Mouse (Mus musculus) gastrocnemius, postnatal 4 days (tissue): ENCODE data around the gene Hoxc12. TPM values are rescaled to one million over a fixed set of nuclear protein-coding genes. Genes with fewer than 3 reads are reported as not detected.

Source experiments
- DNase-seq, 2 experiments: peaks; one replicate each; pipeline ENCODE4 v3.0.0; 2021 to 2022; ENCODE audit warnings: low spot score in 2 of 2, mixed read lengths in 2 of 2
- total RNA-seq, 2 experiments: library from RNA; stranded (reverse); gene quantifications; 2 replicates each; pipeline ENCODE4 v1.2.3; 2021

Hoxc12 gene
- total RNA-seq, 2 experiments from 2014 or later = not detected

- DNase-seq = no peak
Measured at GRCm38 (mm10) chr15:102934897-102935296, 1.7 kb upstream of the Hoxc12 start.

GRCm38 (mm10) chr15:102937036-102937666 lies 594 bp downstream of the Hoxc12 start:
- DNase-seq = no peak

GRCm38 (mm10) chr15:102939256-102940155 lies 2.9 kb downstream of the Hoxc12 start:
- no peak for DNase-seq

GRCm38 (mm10) chr15:102942739-102943467 lies 6.3 kb downstream of the Hoxc12 start:
- DNase-seq = peak in 1 of 2 experiments; percentile 75

GRCm38 (mm10) chr15:102943468-102943813 lies 6.9 kb downstream of the Hoxc12 start:
- DNase-seq = no peak

- DNase-seq = no peak
Measured at GRCm38 (mm10) chr15:102945185-102946077, 8.9 kb downstream of the Hoxc12 start.

GRCm38 (mm10) chr15:102947276-102947675 lies 10.7 kb downstream of the Hoxc12 start:
- DNase-seq = no peak

- DNase-seq = no peak
Measured at GRCm38 (mm10) chr15:102948842-102949241, 12.3 kb downstream of the Hoxc12 start.

- no peak for DNase-seq
Measured at GRCm38 (mm10) chr15:102949696-102950095, 13.1 kb downstream of the Hoxc12 start.

GRCm38 (mm10) chr15:102950877-102951276 lies 14.3 kb downstream of the Hoxc12 start:
- DNase-seq = no peak

GRCm38 (mm10) chr15:102953561-102953960 lies 17.0 kb downstream of the Hoxc12 start:
- no peak for DNase-seq

- DNase-seq = no peak
Measured at GRCm38 (mm10) chr15:102954192-102955006, 17.8 kb downstream of the Hoxc12 start, which contains the start of gene Hoxc11. Gene Hoxc11 (plus strand): TSS chr15:102954427.

- DNase-seq = peak in 1 of 2 experiments; percentile 68
Measured at GRCm38 (mm10) chr15:102955007-102955382, 18.4 kb downstream of the Hoxc12 start.

GRCm38 (mm10) chr15:102955833-102956640 lies 19.5 kb downstream of the Hoxc12 start:
- no peak for DNase-seq

- no peak for DNase-seq
Measured at GRCm38 (mm10) chr15:102956906-102957305, 20.3 kb downstream of the Hoxc12 start.

GRCm38 (mm10) chr15:102959663-102960191 lies 23.2 kb downstream of the Hoxc12 start:
- no peak for DNase-seq

GRCm38 (mm10) chr15:102961728-102962127 lies 25.2 kb downstream of the Hoxc12 start:
- DNase-seq = no peak

GRCm38 (mm10) chr15:102962492-102962891 lies 25.9 kb downstream of the Hoxc12 start:
- DNase-seq = no peak

- DNase-seq = no peak
Measured at GRCm38 (mm10) chr15:102963259-102963658, 26.7 kb downstream of the Hoxc12 start.
